Mouse (Mus musculus) forebrain, postnatal 0 days (tissue): ENCODE data around the gene Olfr320. TPM values are rescaled to one million over a fixed set of nuclear protein-coding genes. Genes with fewer than 3 reads are reported as not detected.

Source experiments
- ATAC-seq: fragments of 200-750 bp; cut with Nextera tagmentation; 2 replicates; pipeline ENCODE4 v1.8.0; 2017; ENCODE audit warnings: mild to moderate bottlenecking, moderate library complexity
- DNase-seq: peaks from one replicate; pipeline ENCODE4 v3.0.0-alpha.2; 2015
- H3K27ac ChIP-seq: fragments of 300-500 bp; sonication (generic); 2 replicates; pipeline ENCODE4 v1.5.1; 2014; ENCODE audit warnings: low read depth, mild to moderate bottlenecking, antibody characterized with exemption, low read length, moderate library complexity, mixed read lengths
- H3K27me3 ChIP-seq: fragments of 300-500 bp; sonication (generic); 2 replicates; pipeline ENCODE4 v1.6.1; 2014; ENCODE audit warnings: mild to moderate bottlenecking, low read length, mixed read lengths; ENCODE audit not compliant: insufficient read depth
- H3K36me3 ChIP-seq: fragments of 300-500 bp; sonication (generic); 2 replicates; pipeline ENCODE4 v1.6.1; 2014; ENCODE audit warnings: mild to moderate bottlenecking, moderate library complexity; ENCODE audit not compliant: insufficient read depth
- H3K4me1 ChIP-seq: fragments of 300-500 bp; sonication (generic); 2 replicates; pipeline ENCODE4 v1.6.1; 2014; ENCODE audit warnings: antibody characterized with exemption; ENCODE audit not compliant: insufficient read depth
- H3K4me2 ChIP-seq: fragments of 300-500 bp; sonication (generic); 2 replicates; pipeline ENCODE4 v1.6.1; 2014; ENCODE audit warnings: low read depth, mild to moderate bottlenecking, moderate library complexity
- H3K4me3 ChIP-seq: fragments of 300-500 bp; sonication (generic); 2 replicates; pipeline ENCODE4 v1.5.1; 2014; ENCODE audit warnings: low read depth, low read length, mixed read lengths
- H3K9ac ChIP-seq: fragments of 300-500 bp; sonication (generic); 2 replicates; pipeline ENCODE4 v1.6.1; 2014; ENCODE audit warnings: mild to moderate bottlenecking
- H3K9me3 ChIP-seq: fragments of 300-500 bp; sonication (generic); 2 replicates; pipeline ENCODE4 v1.6.1; 2016; ENCODE audit warnings: low read length
- CTCF ChIP-seq: sonication (generic); IDR thresholded peaks from 2 replicates; pipeline ENCODE4 v1.5.1; 2016; ENCODE audit warnings: antibody characterized with exemption, control low read depth, low read depth
- WGBS: fragments of 180-500 bp; shearing (Covaris S2); extraction: QIAGEN DNeasy Blood & Tissue Kit; methylation state at CpG from one replicate; pipeline ENCODE4 v1.1.7; 2014; 5-methylcytosine and 5-hydroxymethylcytosine counted together
- polyA plus RNA-seq: library from polyadenylated mRNA; unstranded; fragments of >200 nt; fragmentation: Nextera tagmentation; extraction: Ambion mirVana; gene quantifications from 2 replicates; pipeline ENCODE4 v1.2.1, GENCODE M21; 2015
- total RNA-seq: library from RNA; depleted of rRNA; stranded (reverse); fragments of >200 nt; gene quantifications from 2 replicates; pipeline ENCODE4 v1.2.3, GENCODE M21; 2014

The Olfr320 gene
- total and polyA plus RNA-seq, 2 experiments from 2014 or later = not detected

- WGBS = 75% methylated on average over 13 of the region's 13 CpGs
- TF ChIP-seq CTCF = no peak
- Histone ChIP-seq H3K9me3 (no peaks in the 10 kb centered on the region), H3K36me3 (no peaks in the 10 kb centered on the region), H3K27me3 (no peaks in the 10 kb centered on the region), H3K4me1 (0 out of 2 replicates have a peak, but pooled peaks cover 6% of the 10 kb centered on the region), H3K9ac (no peak overlapping the region), H3K4me3 (no peak overlapping the region), H3K4me2 (no peak overlapping the region), H3K27ac (no peak overlapping the region)
- ATAC-seq (peak; percentile 29; the same call in 1 of the 2 replicates), DNase-seq (no peak)
These were observed 39.1 kb upstream of the Olfr320 start for GRCm38 (mm10) chr11:58641638-58642358.

DNA sequence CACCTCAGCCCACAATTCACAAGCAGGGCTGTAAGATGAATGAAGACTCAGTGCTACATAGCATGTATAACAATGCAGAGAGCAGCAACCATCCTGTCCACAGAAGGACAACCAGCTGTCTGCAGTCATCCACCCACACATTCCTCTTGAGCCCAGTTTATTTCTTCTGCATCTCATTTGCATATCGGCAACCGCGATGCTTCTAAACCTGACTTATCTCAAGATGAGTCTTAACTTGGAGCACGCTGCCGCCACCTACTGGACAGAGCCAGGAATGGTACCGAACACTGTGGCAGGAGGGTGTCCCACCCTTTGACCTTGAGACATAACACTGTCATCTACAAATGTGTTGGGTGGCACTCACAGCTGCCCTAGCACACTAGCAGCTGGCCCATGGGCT is 37.5 kb upstream of the Olfr320 start:
- ATAC-seq (no peak), DNase-seq (peak; percentile 17)
- Histone ChIP-seq H3K27me3 (no peaks in the 10 kb centered on the region), H3K9ac (no peak overlapping the region), H3K4me3 (no peak overlapping the region), H3K4me2 (no peak overlapping the region), H3K9me3 (no peaks in the 10 kb centered on the region), H3K27ac (no peak overlapping the region), H3K36me3 (no peaks in the 10 kb centered on the region), H3K4me1 (0 out of 2 replicates have a peak, but pooled peaks cover 6% of the 10 kb centered on the region)
- peak; percentile 57 for TF ChIP-seq CTCF
- 35% methylated on average over 6 of the region's 6 CpGs for WGBS

DNA sequence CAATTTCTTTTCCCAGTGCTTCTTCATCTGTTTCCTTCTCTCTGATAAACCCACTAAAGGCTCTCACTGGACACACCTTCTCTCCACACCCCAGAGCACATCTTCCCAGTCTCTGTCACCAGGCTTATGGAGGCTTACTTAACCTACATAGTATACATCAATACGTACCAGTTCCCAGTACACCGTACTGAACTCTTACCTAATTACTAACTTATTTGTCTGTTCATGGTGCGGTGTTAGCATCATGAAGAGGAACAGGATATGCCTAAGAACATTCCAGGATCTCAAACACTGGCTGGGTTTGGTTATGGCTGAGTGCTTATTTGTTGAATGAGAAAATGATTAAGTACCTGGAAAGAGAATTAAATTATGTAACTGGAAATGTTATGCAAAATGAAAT is 25.7 kb upstream of the Olfr320 start:
- H3K9me3 ChIP-seq = no peaks in the 10 kb centered on the region
- no peak overlapping the region for H3K4me2 ChIP-seq
- no peaks in the 10 kb centered on the region for H3K27me3 ChIP-seq
- no peak for TF ChIP-seq CTCF
- DNase-seq (no peak), ATAC-seq (no peak)
- WGBS = 93% methylated on average over 3 of the region's 3 CpGs
- no peak overlapping the region for H3K4me3 ChIP-seq
- no peaks in the 10 kb centered on the region for H3K4me1 ChIP-seq
- no peaks in the 10 kb centered on the region for H3K36me3 ChIP-seq
- H3K9ac ChIP-seq = no peak overlapping the region
- no peak overlapping the region for H3K27ac ChIP-seq

GRCm38 (mm10) chr11:58658596-58658995 is 22.3 kb upstream of the Olfr320 start, which contains the start of gene Olfr322:
TSS of gene Olfr322 (plus strand) at chr11:58658782.
- Histone ChIP-seq H3K4me1 (no peaks in the 10 kb centered on the region), H3K4me3 (no peak within 1 kb of the TSS), H3K9me3 (no peaks in the 10 kb centered on the region), H3K9ac (no peak within 1 kb of the TSS), H3K36me3 (no peaks in the 10 kb centered on the region), H3K4me2 (no peak within 1 kb of the TSS), H3K27ac (no peak within 1 kb of the TSS), H3K27me3 (no peaks in the 10 kb centered on the region)
- no peak for DNase-seq
- ATAC-seq = no peak
- no peak for TF ChIP-seq CTCF
- WGBS = 87% methylated on average over 4 of the region's 4 CpGs

GRCm38 (mm10) chr11:58669252-58669651 is 11.6 kb upstream of the Olfr320 start:
- ATAC-seq = no peak
- Histone ChIP-seq H3K4me1 (no peaks in the 10 kb centered on the region), H3K9ac (no peak overlapping the region), H3K4me3 (no peak overlapping the region), H3K9me3 (no peaks in the 10 kb centered on the region), H3K27ac (no peak overlapping the region), H3K36me3 (no peaks in the 10 kb centered on the region), H3K4me2 (no peak overlapping the region), H3K27me3 (no peaks in the 10 kb centered on the region)
- DNase-seq = no peak
- no peak for TF ChIP-seq CTCF

- TF ChIP-seq CTCF = peak; percentile 9; the same call in 1 of the 2 replicates
- Histone ChIP-seq H3K27ac (no peak overlapping the region), H3K4me3 (no peak overlapping the region), H3K9me3 (no peaks in the 10 kb centered on the region), H3K4me2 (no peak overlapping the region), H3K27me3 (no peaks in the 10 kb centered on the region), H3K36me3 (no peaks in the 10 kb centered on the region), H3K9ac (no peak overlapping the region), H3K4me1 (no peaks in the 10 kb centered on the region)
- no peak for DNase-seq
- no peak for ATAC-seq
- WGBS = 55% methylated on average over 4 of the region's 4 CpGs
These were observed 9.1 kb upstream of the Olfr320 start for GRCm38 (mm10) chr11:58671825-58672224.

- ATAC-seq = no peak
- TF ChIP-seq CTCF = no peak
- H3K27ac ChIP-seq = no peak within 1 kb of the TSS
- 79% methylated on average over 3 of the region's 3 CpGs for WGBS
- no peak for DNase-seq
- H3K9ac ChIP-seq = no peak within 1 kb of the TSS
- no peaks in the 10 kb centered on the region for H3K36me3 ChIP-seq
- no peak within 1 kb of the TSS for H3K4me3 ChIP-seq
- no peaks in the 10 kb centered on the region for H3K27me3 ChIP-seq
- no peak within 1 kb of the TSS for H3K4me2 ChIP-seq
- no peaks in the 10 kb centered on the region for H3K4me1 ChIP-seq
- H3K9me3 ChIP-seq = peaks cover 4% of the 10 kb centered on the region; the same call in 1 of the 2 replicates
These were observed 18.0 kb downstream of the Olfr320 start, which contains the start of gene Olfr319 for GRCm38 (mm10) chr11:58698862-58699261. TSS of gene Olfr319 (plus strand) at chr11:58699162.
